Mouse (Mus musculus) stomach, embryonic 16.5 days (tissue): ENCODE measurements around the gene Car8. TPM values are rescaled to one million over a fixed set of nuclear protein-coding genes. Genes with fewer than 3 reads are reported as not detected.
"Not testable (repeated sequence)": the region's sequence is repeated elsewhere in the genome, so short reads cannot be mapped to it uniquely, and the experiment has no call there.

Source experiments
- ATAC-seq: fragments of 200-750 bp; cut with Nextera tagmentation; 2 replicates; pipeline ENCODE4 v1.8.0; 2017; ENCODE audit warnings: moderate number of reproducible peaks, moderate TSS enrichment; ENCODE audit not compliant: insufficient read depth, low FRiP score
- H3K27ac ChIP-seq: fragments of 300-500 bp; sonication (generic); 2 replicates; pipeline ENCODE4 v1.5.1; 2014; ENCODE audit warnings: low read length
- H3K27me3 ChIP-seq: fragments of 300-500 bp; sonication (generic); 2 replicates; pipeline ENCODE4 v1.6.1; 2014; ENCODE audit warnings: low read length, control low read depth, mixed read lengths; ENCODE audit not compliant: control insufficient read depth, insufficient read depth
- H3K36me3 ChIP-seq: fragments of 300-500 bp; sonication (generic); 2 replicates; pipeline ENCODE4 v1.6.1; 2014; ENCODE audit warnings: low read length; ENCODE audit not compliant: control insufficient read depth, insufficient read depth
- H3K4me1 ChIP-seq: fragments of 300-500 bp; sonication (generic); 2 replicates; pipeline ENCODE4 v1.6.1; 2014; ENCODE audit warnings: low read length, control low read depth, mixed read lengths; ENCODE audit not compliant: control insufficient read depth, insufficient read depth
- H3K4me2 ChIP-seq: fragments of 300-500 bp; sonication (generic); 2 replicates; pipeline ENCODE4 v1.6.1; 2014; ENCODE audit warnings: low read depth, low read length, mixed read lengths
- H3K4me3 ChIP-seq: fragments of 300-500 bp; sonication (generic); replicated peaks from 2 replicates; pipeline ENCODE4 v1.5.1; 2014; ENCODE audit warnings: mild to moderate bottlenecking, low read length
- H3K9ac ChIP-seq: fragments of 300-500 bp; sonication (generic); 2 replicates; pipeline ENCODE4 v1.6.1; 2014; ENCODE audit warnings: low read length
- H3K9me3 ChIP-seq: fragments of 300-500 bp; sonication (generic); replicated peaks from 2 replicates; pipeline ENCODE4 v1.6.1; 2016; ENCODE audit warnings: low read length, control low read depth; ENCODE audit not compliant: control insufficient read depth
- WGBS: fragments of 180-500 bp; shearing (Covaris S2); extraction: QIAGEN DNeasy Blood & Tissue Kit; methylation state at CpG from one replicate; pipeline ENCODE4 v1.1.7; 2014; 5-methylcytosine and 5-hydroxymethylcytosine counted together
- polyA plus RNA-seq: library from polyadenylated mRNA; unstranded; fragments of >200 nt; fragmentation: Nextera tagmentation; extraction: Ambion mirVana; gene quantifications from 2 replicates; pipeline ENCODE4 v1.2.1, GENCODE M21; 2015

Car8 gene
- polyA plus RNA-seq, 1 experiment from 2014 or later = 12.8 TPM

- Histone ChIP-seq H3K27ac (no peak overlapping the region), H3K4me2 (no peak overlapping the region), H3K4me3 (no peak overlapping the region), H3K36me3 (no peaks in the 10 kb centered on the region), H3K9me3 (no peaks in the 10 kb centered on the region), H3K9ac (no peak overlapping the region), H3K4me1 (no peaks in the 10 kb centered on the region), H3K27me3 (no peaks in the 10 kb centered on the region)
- WGBS = 69% methylated on average over 4 of the region's 4 CpGs
- no peak for ATAC-seq
Observed at GRCm38 (mm10) chr4:8180576-8180975, 58.3 kb downstream of the Car8 start.

GRCm38 (mm10) chr4:8154589-8155198 is 84.1 kb downstream of the Car8 start:
- no peak overlapping the region for H3K4me2 ChIP-seq
- H3K4me1 ChIP-seq = no peaks in the 10 kb centered on the region
- H3K9me3 ChIP-seq = no peaks in the 10 kb centered on the region
- no peak overlapping the region for H3K27ac ChIP-seq
- H3K9ac ChIP-seq = no peak overlapping the region
- no peak overlapping the region for H3K4me3 ChIP-seq
- WGBS = 61% methylated on average over 6 of the region's 6 CpGs
- no peak for ATAC-seq
- no peaks in the 10 kb centered on the region for H3K27me3 ChIP-seq
- no peaks in the 10 kb centered on the region for H3K36me3 ChIP-seq

- not testable (repeated sequence) for ATAC-seq, H3K27ac ChIP-seq, H3K4me2 ChIP-seq, H3K4me1 ChIP-seq, H3K27me3 ChIP-seq, H3K9ac ChIP-seq, H3K9me3 ChIP-seq, H3K36me3 ChIP-seq, H3K4me3 ChIP-seq
- 89% methylated on average over 5 of the region's 5 CpGs for WGBS
Observed at GRCm38 (mm10) chr4:8153926-8154325, 84.9 kb downstream of the Car8 start.

GRCm38 (mm10) chr4:8137403-8137802 is 101.4 kb downstream of the Car8 start:
- H3K36me3 ChIP-seq = no peaks in the 10 kb centered on the region
- H3K9ac ChIP-seq = no peak overlapping the region
- no peak for ATAC-seq
- H3K9me3 ChIP-seq = no peaks in the 10 kb centered on the region
- no peak overlapping the region for H3K27ac ChIP-seq
- no peak overlapping the region for H3K4me2 ChIP-seq
- 76% methylated on average over 2 of the region's 2 CpGs for WGBS
- H3K27me3 ChIP-seq = no peaks in the 10 kb centered on the region
- no peaks in the 10 kb centered on the region for H3K4me1 ChIP-seq
- no peak overlapping the region for H3K4me3 ChIP-seq

GRCm38 (mm10) chr4:8132024-8132423 is 106.8 kb downstream of the Car8 start:
- H3K4me3 ChIP-seq = no peak overlapping the region
- H3K9ac ChIP-seq = no peak overlapping the region
- H3K36me3 ChIP-seq = no peaks in the 10 kb centered on the region
- ATAC-seq = no peak
- no peaks in the 10 kb centered on the region for H3K4me1 ChIP-seq
- H3K27me3 ChIP-seq = no peaks in the 10 kb centered on the region
- no peak overlapping the region for H3K27ac ChIP-seq
- H3K9me3 ChIP-seq = no peaks in the 10 kb centered on the region
- H3K4me2 ChIP-seq = no peak overlapping the region
- WGBS = 87% methylated on average over 2 of the region's 2 CpGs

GRCm38 (mm10) chr4:8113558-8113957 is 125.3 kb downstream of the Car8 start:
- H3K9ac ChIP-seq = no peak overlapping the region
- H3K9me3 ChIP-seq = no peaks in the 10 kb centered on the region; the same call in 1 of the 2 replicates
- ATAC-seq = no peak
- 73% methylated on average over 3 of the region's 3 CpGs for WGBS
- H3K4me1 ChIP-seq = no peaks in the 10 kb centered on the region
- H3K27ac ChIP-seq = no peak overlapping the region
- no peak overlapping the region for H3K4me2 ChIP-seq
- no peaks in the 10 kb centered on the region for H3K36me3 ChIP-seq
- H3K4me3 ChIP-seq = no peak overlapping the region
- no peaks in the 10 kb centered on the region for H3K27me3 ChIP-seq

GRCm38 (mm10) chr4:8111891-8112290 is 127.0 kb downstream of the Car8 start:
- Histone ChIP-seq H3K36me3 (no peaks in the 10 kb centered on the region), H3K9ac (no peak overlapping the region), H3K27me3 (no peaks in the 10 kb centered on the region), H3K9me3 (no peaks in the 10 kb centered on the region; the same call in 1 of the 2 replicates), H3K4me1 (no peaks in the 10 kb centered on the region), H3K4me2 (no peak overlapping the region), H3K4me3 (no peak overlapping the region), H3K27ac (no peak overlapping the region)
- ATAC-seq = no peak
- WGBS = 75% methylated on average over 3 of the region's 3 CpGs

- Histone ChIP-seq H3K27ac (no peak overlapping the region), H3K36me3 (no peaks in the 10 kb centered on the region), H3K9me3 (no peaks in the 10 kb centered on the region; the same call in 1 of the 2 replicates), H3K4me1 (no peaks in the 10 kb centered on the region), H3K9ac (no peak overlapping the region), H3K4me2 (no peak overlapping the region), H3K27me3 (no peaks in the 10 kb centered on the region), H3K4me3 (no peak overlapping the region)
- WGBS = 87% methylated on average over 16 of the region's 16 CpGs
- ATAC-seq = no peak
Observed at GRCm38 (mm10) chr4:8109906-8110567, 128.8 kb downstream of the Car8 start.

- no peaks in the 10 kb centered on the region for H3K36me3 ChIP-seq
- no peak overlapping the region for H3K9ac ChIP-seq
- WGBS = 64% methylated on average over 3 of the region's 3 CpGs
- H3K9me3 ChIP-seq = no peaks in the 10 kb centered on the region
- no peaks in the 10 kb centered on the region for H3K4me1 ChIP-seq
- ATAC-seq = no peak
- no peak overlapping the region for H3K27ac ChIP-seq
- no peaks in the 10 kb centered on the region for H3K27me3 ChIP-seq
- H3K4me2 ChIP-seq = no peak overlapping the region
- no peak overlapping the region for H3K4me3 ChIP-seq
Observed at GRCm38 (mm10) chr4:8101466-8101865, 137.4 kb downstream of the Car8 start.
